Mouse (Mus musculus): ENCODE measurements around the gene Gm4559.
A peak's percentile ranks its signal among the peaks of the same experiment; 100 is the strongest.
"Not testable (repeated sequence)": the region's sequence is repeated elsewhere in the genome, so short reads cannot be mapped to it uniquely, and the experiment has no call there.

Gene Gm4559

DNA sequence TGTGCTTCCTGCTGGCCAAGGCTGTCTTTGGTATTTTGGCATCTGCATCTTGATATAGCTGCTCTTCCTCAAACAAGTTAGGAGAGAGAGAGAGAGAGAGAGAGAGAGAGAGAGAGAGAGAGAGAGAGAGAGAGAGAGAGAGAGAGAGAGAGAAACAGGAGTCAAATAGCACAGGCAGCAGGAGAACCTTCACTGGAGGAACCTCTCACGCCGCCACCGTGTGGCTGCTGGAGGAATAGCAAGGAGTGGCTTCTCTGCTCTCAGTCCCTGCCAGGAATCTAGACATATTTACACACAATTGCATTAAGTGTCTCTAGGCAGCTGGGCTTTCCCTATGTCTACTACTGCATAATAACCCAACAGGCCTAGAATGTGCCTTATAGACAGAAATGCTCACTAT is 4.0 kb upstream of the Gm4559 start:
- peak; percentile 32 for DNase-seq (ENCODE audit: low read depth, low spot score)

DNA sequence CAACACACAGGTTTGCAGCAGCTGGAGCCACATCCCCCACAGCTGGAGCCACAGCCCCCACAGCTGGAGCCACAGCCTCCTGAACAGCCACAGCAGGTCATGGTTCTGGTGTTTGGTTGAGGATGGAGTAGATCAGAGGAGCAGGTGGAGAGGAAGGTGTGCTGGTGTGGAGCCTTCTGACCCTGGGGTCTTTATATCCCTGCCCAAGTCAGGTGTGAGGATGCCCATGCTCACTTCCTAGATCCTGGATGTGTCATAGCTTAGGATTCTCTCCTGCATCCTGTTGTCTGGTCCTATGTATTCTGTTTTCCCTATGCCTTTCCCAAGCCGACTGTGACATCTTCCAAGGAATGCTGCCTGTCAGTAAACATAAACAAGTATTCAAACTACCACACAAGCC is 15.9 kb downstream of the Gm4559 start, which contains the start of gene Gm2431:
Gene Gm2431 (minus strand): TSS at position 101 of the 400 bp plus-strand sequence.
- DNase-seq (ENCODE audit: low read depth, low spot score): not testable (repeated sequence)

DNA sequence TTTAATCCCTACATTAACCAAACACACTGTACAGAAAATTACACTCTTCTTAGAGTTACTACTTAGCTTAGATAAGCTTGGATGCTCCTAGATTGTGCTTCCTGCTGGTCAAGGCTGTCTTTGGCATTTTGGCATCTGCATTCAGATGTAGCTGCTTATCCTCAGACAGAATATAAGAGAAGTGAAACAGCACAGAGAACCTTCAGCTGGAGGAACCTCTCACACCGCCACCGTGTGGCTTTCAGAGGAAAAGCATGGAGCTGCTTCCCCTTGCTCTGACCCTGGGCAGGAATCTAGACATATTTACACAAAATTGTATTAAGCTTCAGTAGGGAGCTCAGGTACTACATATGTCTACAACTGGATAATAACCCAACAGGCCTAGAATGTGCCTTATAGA is 18.6 kb downstream of the Gm4559 start:
- peak; percentile 18 for DNase-seq (ENCODE audit: low read depth, low spot score)

DNA sequence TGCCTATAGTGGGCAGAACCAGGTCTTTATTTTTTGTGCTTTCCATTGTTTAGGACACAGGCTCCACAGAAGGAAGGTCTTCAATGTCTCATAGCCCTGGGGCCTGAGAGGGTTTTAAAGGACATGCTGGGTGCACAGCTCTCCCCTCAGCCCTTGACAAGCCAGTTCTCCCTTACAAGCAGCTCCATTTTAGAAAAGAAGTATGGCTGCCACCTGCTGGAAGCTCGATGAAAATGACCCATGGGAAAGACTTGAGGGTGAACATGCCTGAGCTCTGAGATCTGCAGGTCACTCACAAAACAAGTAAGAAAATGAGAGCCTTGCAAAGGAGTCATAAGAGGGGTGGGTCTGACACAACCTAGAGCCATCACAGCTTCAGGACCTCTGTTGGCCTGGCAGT is 24.3 kb downstream of the Gm4559 start:
- DNase-seq (ENCODE audit: low read depth, low spot score): peak; percentile 30

DNA sequence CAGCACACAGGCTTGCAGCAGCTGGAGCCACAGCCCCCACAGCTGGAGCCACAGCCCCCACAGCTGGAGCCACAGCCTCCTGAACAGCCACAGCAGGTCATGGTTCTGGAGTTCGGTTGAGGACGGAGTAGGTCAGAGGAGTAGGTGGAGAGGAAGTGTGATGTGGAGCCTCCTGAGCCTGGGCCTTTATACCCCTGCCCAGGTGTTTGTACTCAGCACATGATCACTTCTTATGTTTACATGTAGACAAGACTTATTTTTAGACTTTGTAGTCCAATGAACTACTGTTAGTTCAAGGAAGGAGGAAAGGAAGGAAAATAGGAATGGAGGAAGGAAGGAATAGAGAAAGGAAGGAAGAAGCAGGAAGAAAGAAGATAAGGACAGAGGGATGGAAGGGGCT is 33.2 kb downstream of the Gm4559 start, which contains the start of gene Gm40460:
Gene Gm40460 (minus strand): TSS at position 101 of the 400 bp plus-strand sequence.
- DNase-seq (ENCODE audit: low read depth, low spot score): no peak

DNA sequence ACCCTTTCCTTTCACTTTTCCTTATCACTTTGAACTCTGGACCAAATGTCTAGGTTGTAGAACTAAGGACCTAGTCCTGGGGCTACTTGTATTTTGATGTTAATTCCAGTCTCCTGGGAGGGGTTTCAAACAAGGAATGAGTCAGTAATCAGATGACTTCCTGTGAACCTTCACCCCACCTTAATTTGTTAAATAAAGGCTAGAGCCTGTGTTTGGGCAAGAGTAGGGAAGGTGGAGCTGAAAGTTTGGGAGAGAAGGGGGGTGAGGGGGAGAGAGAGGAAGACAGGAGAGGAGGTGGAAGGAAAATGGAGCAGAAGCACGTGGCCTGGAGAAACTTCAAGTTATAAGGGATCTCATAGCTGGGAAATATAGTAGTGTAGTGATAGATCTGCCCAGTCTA is 42.6 kb downstream of the Gm4559 start:
- DNase-seq (ENCODE audit: low read depth, low spot score): no peak

DNA sequence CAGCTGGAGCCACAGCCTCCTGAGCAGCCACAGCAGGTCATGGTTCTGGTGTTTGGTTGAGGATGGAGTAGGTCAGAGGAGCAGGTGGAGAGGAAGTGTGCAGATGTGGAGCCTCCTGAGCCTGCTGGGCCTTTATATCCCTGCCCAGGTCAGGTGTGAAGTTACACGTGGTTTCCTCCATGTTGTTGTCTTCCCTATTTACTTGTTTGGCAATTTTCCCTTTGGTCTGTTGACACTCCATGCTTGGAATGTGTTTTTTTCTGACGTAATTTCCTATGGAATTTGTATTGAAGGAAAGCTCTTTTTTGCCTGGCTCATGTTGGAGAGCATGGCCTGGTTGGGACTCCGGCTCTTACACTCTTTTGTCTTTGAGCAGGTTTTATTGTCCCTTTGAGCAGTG is 44.3 kb downstream of the Gm4559 start, which contains the start of gene Krtap5-5:
Gene Krtap5-5 (minus strand): TSS at position 101 of the 400 bp plus-strand sequence.
- DNase-seq (ENCODE audit: low read depth, low spot score): not testable (repeated sequence)

DNA sequence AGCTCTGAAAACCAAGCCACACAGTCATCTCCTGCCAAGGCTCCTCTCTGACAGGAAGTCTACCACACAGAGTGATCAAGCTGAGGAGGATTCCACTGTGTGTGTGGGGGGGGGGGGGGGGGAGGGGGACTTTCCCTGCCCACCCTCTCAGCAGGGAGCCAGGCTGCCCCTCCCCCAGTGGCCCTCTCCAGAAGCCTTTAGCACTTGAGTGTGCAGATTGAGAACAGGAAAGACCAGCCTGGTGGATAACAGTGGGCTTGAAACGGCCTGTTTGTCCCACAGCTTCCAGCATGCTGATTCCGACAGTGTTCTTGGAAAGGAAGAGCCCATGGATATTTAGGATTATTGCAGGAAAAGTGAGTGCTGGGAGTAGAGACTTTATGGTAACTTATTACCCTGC is 49.6 kb downstream of the Gm4559 start:
- DNase-seq (ENCODE audit: low read depth, low spot score): no peak

Data from retina, adult 2 months (tissue).